Mouse (Mus musculus): ENCODE data around the gene Tbca. TPM values are rescaled to one million over a fixed set of nuclear protein-coding genes. Genes with fewer than 3 reads are reported as not detected.

The Tbca gene
- total RNA-seq (2014; rRNA removed; ENCODE audit: low replicate concordance) (42.9 and 110 TPM in 2 replicates), polyA plus RNA-seq (2015; fragmentation: Nextera tagmentation; extraction: Ambion mirVana) (221 and 238 TPM in 2 replicates)

DNA sequence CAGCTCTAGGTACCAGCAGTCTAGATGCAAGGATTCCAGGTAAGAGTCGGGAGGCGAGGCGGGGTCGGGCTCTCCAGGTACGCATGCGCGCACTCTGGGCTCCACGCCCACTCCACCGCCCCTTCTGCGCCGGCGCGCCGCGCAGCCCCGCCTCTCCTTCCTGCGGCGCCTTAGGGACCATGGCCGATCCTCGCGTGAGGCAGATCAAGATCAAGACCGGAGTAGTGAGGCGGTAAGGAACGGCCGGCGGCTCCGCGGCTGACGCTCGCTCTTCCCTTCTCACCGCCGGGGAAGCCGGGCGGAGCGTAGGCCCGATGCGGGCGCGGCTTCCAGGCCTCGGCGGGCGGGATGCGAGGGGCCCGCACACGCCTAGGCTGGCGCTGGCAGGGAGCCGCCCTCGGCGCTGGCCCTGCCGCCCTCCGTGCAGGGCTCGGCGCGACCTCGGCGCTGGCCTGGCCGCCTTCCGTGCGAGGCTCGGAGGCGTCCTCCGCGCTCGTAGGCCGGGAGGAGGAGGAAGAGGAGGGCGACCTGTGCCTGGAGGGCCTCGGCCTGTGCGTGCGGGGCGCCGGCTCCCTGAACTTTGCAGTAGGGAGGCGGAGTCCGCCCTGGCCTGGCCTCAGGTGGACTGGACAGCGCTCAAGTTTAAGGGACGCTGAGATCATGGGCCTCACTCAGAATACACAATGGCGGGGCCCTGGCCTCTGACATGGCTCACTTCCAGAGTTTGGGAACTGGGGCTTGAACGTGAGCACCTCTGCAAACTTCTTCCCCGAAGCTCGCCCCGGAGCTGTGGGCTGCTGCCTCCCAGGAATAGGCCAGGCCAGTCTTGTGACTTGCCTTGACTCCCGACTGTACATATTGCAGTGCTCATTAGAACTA is at the start of gene Tbca:
Tbca (plus strand) TSS at position 140 of the 879 bp plus-strand sequence.
- Histone ChIP-seq H3K4me1 (ENCODE audit: control insufficient read depth, insufficient read depth) (peaks cover 9% of the 10 kb centered on the region; the same call in 1 of the 2 replicates), H3K4me3 (ENCODE audit: low read depth, low read length) (peak within 1 kb of the TSS; percentile 96), H3K27me3 (ENCODE audit: control insufficient read depth, insufficient read depth, low read length) (no peaks in the 10 kb centered on the region), H3K27ac (ENCODE audit: low read depth) (peak within 1 kb of the TSS; percentile 93), H3K9me3 (replicated peaks; ENCODE audit: control insufficient read depth, low read length) (no peaks in the 10 kb centered on the region), H3K9ac (replicated peaks; ENCODE audit: low read depth, low read length) (peak within 1 kb of the TSS; percentile 93), H3K4me2 (ENCODE audit: low read depth, low read length) (peak within 1 kb of the TSS; percentile 92), H3K36me3 (replicated peaks; ENCODE audit: control insufficient read depth, insufficient read depth, low read length) (no peaks in the 10 kb centered on the region)
- peak; percentile 96 for ATAC-seq (ENCODE audit: insufficient read depth, low read depth)
- whole genome bisulfite sequencing, result under 1% methylated on average over 80 of the region's 81 CpGs
- peak; percentile 88 for DNase-seq (ENCODE audit: low spot score)
- TF ChIP-seq EP300 (IDR thresholded peaks at IDR 0.05; ENCODE audit: low read depth) (no peak), CTCF (IDR thresholded peaks at IDR 0.05; ENCODE audit: low read depth) (no peak)

DNA sequence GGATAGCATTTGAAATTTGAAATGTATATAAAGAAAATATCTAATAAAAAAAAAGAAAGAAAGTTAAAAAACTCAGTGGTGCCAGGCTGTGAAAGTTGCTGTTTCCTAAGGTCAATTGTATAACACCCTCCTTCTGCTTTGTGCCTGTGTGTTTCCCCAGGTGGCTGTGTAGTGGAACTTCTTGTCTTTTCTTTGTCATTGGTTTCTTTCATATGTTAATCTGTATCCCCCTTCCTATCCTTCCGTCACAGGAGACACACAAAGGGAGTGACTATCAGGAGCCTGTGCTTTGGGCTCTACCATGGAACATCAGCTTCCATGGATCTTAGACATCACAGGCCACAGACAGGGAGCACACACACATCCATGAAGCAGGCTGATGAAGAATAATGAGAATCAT is 43.5 kb upstream of the Tbca start:
- Histone ChIP-seq H3K4me2 (ENCODE audit: low read depth, low read length) (no peak overlapping the region), H3K4me3 (ENCODE audit: low read depth, low read length) (no peak overlapping the region), H3K9me3 (replicated peaks; ENCODE audit: control insufficient read depth, low read length) (no peaks in the 10 kb centered on the region), H3K36me3 (replicated peaks; ENCODE audit: control insufficient read depth, insufficient read depth, low read length) (no peaks in the 10 kb centered on the region), H3K27me3 (ENCODE audit: control insufficient read depth, insufficient read depth, low read length) (no peaks in the 10 kb centered on the region), H3K4me1 (ENCODE audit: control insufficient read depth, insufficient read depth) (no peaks in the 10 kb centered on the region), H3K9ac (replicated peaks; ENCODE audit: low read depth, low read length) (no peak overlapping the region), H3K27ac (ENCODE audit: low read depth) (no peak overlapping the region)
- WGBS, result 64% methylated on average over 1 of the region's 1 CpGs
- ATAC-seq (ENCODE audit: insufficient read depth, low read depth) (no peak), DNase-seq (ENCODE audit: low spot score) (no peak)
- no peak for TF ChIP-seq EP300 (IDR thresholded peaks at IDR 0.05; ENCODE audit: low read depth)
- no peak for TF ChIP-seq CTCF (IDR thresholded peaks at IDR 0.05; ENCODE audit: low read depth)

DNA sequence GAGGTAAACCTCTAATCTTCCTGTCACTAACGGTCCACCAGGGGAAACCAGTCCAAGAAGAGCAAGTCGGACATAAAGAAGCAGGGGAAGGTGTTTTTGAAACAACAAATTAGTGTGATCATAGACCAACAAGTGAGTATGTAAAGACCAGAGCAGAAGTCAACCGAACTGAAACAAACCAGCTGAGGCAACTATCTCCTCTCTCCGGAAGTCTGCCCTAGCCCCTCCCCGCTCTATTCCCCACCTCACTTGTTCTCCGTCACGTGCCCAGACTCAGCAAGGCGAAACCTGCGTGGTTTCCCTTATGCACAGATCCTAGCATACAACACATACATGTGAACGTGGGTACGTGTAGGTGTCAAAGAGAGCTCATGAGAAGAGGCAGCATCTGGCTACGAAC is 22.9 kb upstream of the Tbca start:
- H3K36me3 ChIP-seq (replicated peaks; ENCODE audit: control insufficient read depth, insufficient read depth, low read length), result no peaks in the 10 kb centered on the region
- no peak for TF ChIP-seq EP300 (IDR thresholded peaks at IDR 0.05; ENCODE audit: low read depth)
- TF ChIP-seq CTCF (IDR thresholded peaks at IDR 0.05; ENCODE audit: low read depth), result no peak
- ATAC-seq (ENCODE audit: insufficient read depth, low read depth) (no peak), DNase-seq (ENCODE audit: low spot score) (no peak)
- H3K27ac ChIP-seq (ENCODE audit: low read depth), result no peak overlapping the region
- no peak overlapping the region for H3K9ac ChIP-seq (replicated peaks; ENCODE audit: low read depth, low read length)
- H3K27me3 ChIP-seq (ENCODE audit: control insufficient read depth, insufficient read depth, low read length), result no peaks in the 10 kb centered on the region
- WGBS, result 84% methylated on average over 12 of the region's 12 CpGs
- H3K9me3 ChIP-seq (replicated peaks; ENCODE audit: control insufficient read depth, low read length), result no peaks in the 10 kb centered on the region
- peaks cover 6% of the 10 kb centered on the region; the same call in 1 of the 2 replicates for H3K4me1 ChIP-seq (ENCODE audit: control insufficient read depth, insufficient read depth)
- H3K4me3 ChIP-seq (ENCODE audit: low read depth, low read length), result no peak overlapping the region
- H3K4me2 ChIP-seq (ENCODE audit: low read depth, low read length), result no peak overlapping the region

DNA sequence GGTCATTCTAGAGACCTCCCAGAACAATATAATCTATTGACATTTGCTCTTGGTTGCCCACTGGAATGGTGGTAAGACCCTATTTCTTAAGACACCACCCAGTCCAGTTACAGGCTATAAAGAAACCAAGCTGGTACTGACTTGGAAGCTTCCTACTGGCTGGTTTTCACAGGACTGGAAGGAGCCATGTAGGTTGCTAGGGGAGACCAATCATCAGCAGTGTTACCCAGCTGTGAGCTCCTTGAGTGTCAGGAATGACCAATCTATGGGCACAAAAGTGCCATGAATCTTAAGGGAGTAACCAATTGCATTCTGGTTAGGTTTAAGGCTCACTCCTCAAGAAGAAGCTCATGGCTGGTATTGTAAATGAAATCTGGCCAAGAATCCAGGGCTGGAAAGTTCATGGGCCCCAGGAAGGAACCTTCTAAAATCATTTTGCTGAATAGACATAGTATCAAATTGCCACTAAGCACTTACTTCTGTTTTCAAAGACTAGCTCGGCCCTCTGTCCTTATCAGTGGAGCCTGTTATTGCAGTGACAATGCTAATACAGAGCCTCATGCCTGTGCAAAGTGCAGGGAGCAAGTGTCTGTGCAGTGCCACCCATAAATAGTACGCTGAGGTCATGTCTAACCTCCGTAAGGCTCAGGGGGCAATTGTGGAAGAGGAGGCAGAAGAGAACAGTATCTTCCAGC is 20.1 kb upstream of the Tbca start:
- no peak for TF ChIP-seq EP300 (IDR thresholded peaks at IDR 0.05; ENCODE audit: low read depth)
- TF ChIP-seq CTCF (IDR thresholded peaks at IDR 0.05; ENCODE audit: low read depth), result no peak
- peak; percentile 92 for ATAC-seq (ENCODE audit: insufficient read depth, low read depth)

DNA sequence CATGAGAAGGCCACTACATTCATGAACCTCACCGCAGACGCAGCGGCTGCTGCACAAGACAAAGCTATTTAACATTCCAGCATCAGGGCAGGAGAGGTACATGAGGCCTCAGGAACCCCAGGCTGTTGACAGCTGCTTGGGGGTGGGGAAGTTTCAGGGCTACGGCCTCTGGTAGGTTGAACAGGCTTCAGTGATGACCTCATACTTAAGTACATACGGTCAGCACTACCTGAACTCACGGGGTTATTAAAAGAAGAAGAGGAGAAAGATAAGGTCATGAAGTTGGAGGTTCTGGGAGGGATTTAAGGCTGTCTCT is 19.6 kb upstream of the Tbca start:
- Histone ChIP-seq H3K4me3 (ENCODE audit: low read depth, low read length) (no peak overlapping the region), H3K27me3 (ENCODE audit: control insufficient read depth, insufficient read depth, low read length) (no peaks in the 10 kb centered on the region), H3K4me1 (ENCODE audit: control insufficient read depth, insufficient read depth) (peaks cover 6% of the 10 kb centered on the region; the same call in 1 of the 2 replicates), H3K27ac (ENCODE audit: low read depth) (peak overlapping the region; percentile 40), H3K4me2 (ENCODE audit: low read depth, low read length) (no peak overlapping the region), H3K9ac (replicated peaks; ENCODE audit: low read depth, low read length) (no peak overlapping the region), H3K9me3 (replicated peaks; ENCODE audit: control insufficient read depth, low read length) (no peaks in the 10 kb centered on the region), H3K36me3 (replicated peaks; ENCODE audit: control insufficient read depth, insufficient read depth, low read length) (no peaks in the 10 kb centered on the region)
- TF ChIP-seq EP300 (IDR thresholded peaks at IDR 0.05; ENCODE audit: low read depth), result no peak
- no peak for TF ChIP-seq CTCF (IDR thresholded peaks at IDR 0.05; ENCODE audit: low read depth)
- 15% methylated on average over 6 of the region's 6 CpGs for WGBS
- ATAC-seq (ENCODE audit: insufficient read depth, low read depth), result peak; percentile 84; the same call in 1 of the 2 replicates
- DNase-seq (ENCODE audit: low spot score), result no peak

More for the DNA sequence above, 20.1 kb upstream of the Tbca start:
- 9% methylated on average over 3 of the region's 3 CpGs for WGBS
- H3K27ac ChIP-seq (ENCODE audit: low read depth), result peak overlapping the region; percentile 40
- no peak overlapping the region for H3K4me3 ChIP-seq (ENCODE audit: low read depth, low read length)
- no peaks in the 10 kb centered on the region for H3K36me3 ChIP-seq (replicated peaks; ENCODE audit: control insufficient read depth, insufficient read depth, low read length)
- H3K27me3 ChIP-seq (ENCODE audit: control insufficient read depth, insufficient read depth, low read length), result no peaks in the 10 kb centered on the region
- H3K4me1 ChIP-seq (ENCODE audit: control insufficient read depth, insufficient read depth), result peaks cover 6% of the 10 kb centered on the region; the same call in 1 of the 2 replicates
- H3K9me3 ChIP-seq (replicated peaks; ENCODE audit: control insufficient read depth, low read length), result no peaks in the 10 kb centered on the region
- peak; percentile 39 for DNase-seq (ENCODE audit: low spot score)
- no peak overlapping the region for H3K4me2 ChIP-seq (ENCODE audit: low read depth, low read length)
- no peak overlapping the region for H3K9ac ChIP-seq (replicated peaks; ENCODE audit: low read depth, low read length)
